Mouse (Mus musculus) frontal cortex, adult 2 months (tissue): ENCODE measurements around the gene Slc22a17. TPM values are rescaled to one million over a fixed set of nuclear protein-coding genes. Genes with fewer than 3 reads are reported as not detected.
A peak's percentile ranks its signal among the peaks of the same experiment; 100 is the strongest.

ENCODE experiments used
- DNase-seq, 2 experiments: peaks; one replicate each; pipeline ENCODE4 v3.0.0; 2022; ENCODE audit warnings: low spot score in 1 of 2; ENCODE audit errors: extremely low spot score in 1 of 2
- polyA plus RNA-seq: library from polyadenylated mRNA; depleted of rRNA; stranded (reverse); fragments of >200 nt; gene quantifications from 2 replicates; pipeline ENCODE4 v1.2.3, GENCODE M21; 2012

Gene Slc22a17
- polyA plus RNA-seq, 1 experiment = 744 TPM

- DNase-seq = peak in 1 of 2 experiments; percentile 76
These were observed 26.7 kb upstream of the Slc22a17 start for GRCm38 (mm10) chr14:54939434-54940175.

DNA sequence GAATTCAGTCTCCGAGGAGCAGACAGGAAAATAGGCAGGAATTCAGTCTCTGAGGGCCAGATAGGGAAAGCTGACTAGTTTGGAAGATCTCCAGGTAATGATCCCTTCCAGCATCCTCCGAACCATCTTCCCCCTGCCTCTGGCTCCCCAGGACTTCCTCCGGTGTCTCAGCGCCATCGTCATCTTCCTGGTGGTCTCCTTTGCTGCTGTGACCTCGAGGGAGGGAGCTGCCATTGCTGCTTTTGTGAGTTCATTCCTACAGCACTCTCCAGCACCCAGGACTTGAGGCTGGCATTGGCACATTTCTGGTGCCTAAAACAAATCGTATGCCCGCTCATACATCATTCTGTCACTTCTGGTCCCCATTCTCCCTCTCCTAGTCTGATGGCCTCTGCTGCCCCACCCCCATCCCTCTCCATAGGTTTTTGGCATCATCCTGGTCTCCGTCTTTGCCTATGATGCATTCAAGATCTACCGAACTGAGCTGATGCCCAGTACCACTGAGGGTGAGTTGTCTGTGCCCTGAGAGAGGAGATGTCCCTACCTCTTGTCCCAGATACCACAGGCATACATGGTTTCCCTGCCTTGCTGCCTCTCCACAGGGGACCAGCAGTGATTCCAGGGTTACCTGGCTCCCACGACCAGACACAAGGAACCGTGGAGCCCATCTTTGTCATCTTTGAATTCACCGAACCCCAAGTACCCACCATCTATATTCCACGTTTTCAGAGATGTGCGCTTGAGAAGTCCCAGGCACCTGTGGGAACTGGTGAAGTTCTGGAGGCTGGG, 25.7 kb upstream of the Slc22a17 start:
- no peak for DNase-seq

- DNase-seq = no peak
These were observed 24.6 kb upstream of the Slc22a17 start for GRCm38 (mm10) chr14:54937361-54938182.

GRCm38 (mm10) chr14:54936831-54937160, 23.9 kb upstream of the Slc22a17 start:
- DNase-seq = no peak

GRCm38 (mm10) chr14:54935904-54936830, 23.2 kb upstream of the Slc22a17 start, which contains the start of gene Cmtm5:
TSS of gene Cmtm5 (plus strand) at chr14:54936261.
- peak; percentile 71 to 77 for DNase-seq

DNA sequence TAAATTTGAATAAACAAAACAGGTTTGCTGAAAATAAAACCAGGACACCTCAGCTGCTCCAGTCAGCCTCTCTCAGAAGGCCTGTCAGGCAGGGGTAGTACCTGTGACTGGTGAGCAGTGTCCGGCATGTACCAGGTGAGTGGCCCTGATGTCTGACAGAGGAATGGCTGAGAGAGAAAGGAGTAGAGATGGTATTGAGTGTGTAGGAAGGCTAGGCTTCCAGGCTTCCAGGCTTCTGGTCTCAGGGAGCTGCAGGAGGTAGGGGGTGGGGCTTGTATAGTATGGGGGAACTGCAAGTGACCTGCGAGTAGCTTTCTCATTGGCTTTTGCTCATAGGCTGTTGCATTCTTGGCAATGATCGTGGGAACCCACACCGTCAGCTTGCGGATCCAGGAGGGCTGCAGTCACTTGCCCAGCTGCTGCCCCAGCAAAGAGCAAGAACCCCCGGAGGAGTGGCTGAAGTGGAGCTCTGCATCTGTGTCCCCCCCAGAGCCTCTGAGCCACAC, 19.8 kb upstream of the Slc22a17 start, which contains the start of gene Il25:
Il25 (plus strand) TSS at position 51 of the 506 bp plus-strand sequence.
- no peak for DNase-seq

GRCm38 (mm10) chr14:54930431-54930830, 17.5 kb upstream of the Slc22a17 start:
- DNase-seq = no peak

- DNase-seq = no peak
These were observed 16.9 kb upstream of the Slc22a17 start for GRCm38 (mm10) chr14:54929801-54930200.

DNA sequence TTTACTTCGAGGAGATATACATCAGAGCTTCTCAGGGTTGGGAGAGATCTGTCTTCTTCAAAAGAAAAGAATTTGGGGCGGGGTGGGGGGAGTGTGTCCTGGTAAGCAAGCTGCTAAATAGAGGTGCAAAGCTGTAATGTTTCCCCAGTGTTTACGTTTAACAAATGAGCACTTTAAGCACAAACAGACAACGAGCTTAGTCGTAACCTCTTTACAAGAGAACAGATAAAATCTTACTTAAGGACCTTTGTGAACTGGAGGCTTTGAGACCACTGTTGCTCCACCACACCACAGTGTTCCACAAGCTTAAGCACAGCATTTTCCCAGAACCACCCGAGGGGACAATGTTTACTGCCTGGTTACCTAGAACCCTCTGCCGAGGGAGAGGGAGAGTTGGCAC, 14.4 kb upstream of the Slc22a17 start:
- DNase-seq = no peak

GRCm38 (mm10) chr14:54926401-54927158, 13.6 kb upstream of the Slc22a17 start:
- no peak for DNase-seq

DNA sequence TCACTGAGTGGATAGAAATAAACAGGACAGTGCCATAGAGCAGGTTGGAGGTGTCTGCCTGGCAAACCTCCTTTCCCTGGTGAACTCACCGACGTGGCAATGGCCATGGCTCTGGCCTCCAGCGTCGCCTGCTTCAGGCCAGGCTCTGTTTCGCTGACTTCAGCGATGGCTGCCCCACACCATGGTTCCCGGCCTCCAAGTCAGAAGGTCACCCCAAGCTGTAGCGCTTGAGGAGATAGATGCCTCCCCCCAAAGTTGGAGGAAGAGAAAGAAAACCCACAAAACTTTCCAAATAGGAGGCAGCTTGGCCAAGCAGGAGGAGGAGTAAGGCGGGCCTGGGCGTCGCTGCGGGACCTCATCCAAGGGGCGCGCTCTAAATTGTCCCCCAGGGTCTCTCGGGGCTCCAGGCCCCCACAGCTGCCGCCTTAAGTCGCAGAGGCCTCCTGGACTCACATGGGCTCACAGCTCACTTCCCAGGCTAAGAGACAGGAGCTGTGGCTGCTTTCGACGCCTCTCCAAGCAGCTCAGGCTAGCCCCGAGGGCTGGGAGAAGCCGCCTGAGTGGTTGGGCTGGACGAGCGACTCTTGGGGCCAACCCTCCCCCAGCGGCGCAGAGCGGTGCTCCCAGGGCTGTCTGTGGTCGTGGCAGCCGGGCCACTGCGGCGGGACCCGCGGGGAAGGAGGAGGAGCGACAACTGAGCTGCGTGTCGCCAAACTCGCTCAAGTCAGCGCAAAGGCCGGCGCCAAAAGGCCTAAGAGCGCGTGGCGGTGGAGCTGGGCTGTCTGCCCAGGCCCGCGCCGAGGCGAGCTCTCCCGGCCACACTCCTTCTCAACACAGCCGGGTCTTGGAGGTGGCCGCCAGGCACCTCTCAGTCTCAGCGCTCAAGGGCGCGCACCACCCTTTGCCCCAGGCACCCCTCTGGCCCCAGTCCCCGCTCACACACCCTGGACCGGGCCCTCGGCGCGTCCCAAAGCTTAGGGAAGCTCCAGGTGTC, 12.7 kb upstream of the Slc22a17 start, which contains the start of gene Efs:
Efs (minus strand) TSS at position 778 of the 994 bp plus-strand sequence.
- DNase-seq = no peak

DNA sequence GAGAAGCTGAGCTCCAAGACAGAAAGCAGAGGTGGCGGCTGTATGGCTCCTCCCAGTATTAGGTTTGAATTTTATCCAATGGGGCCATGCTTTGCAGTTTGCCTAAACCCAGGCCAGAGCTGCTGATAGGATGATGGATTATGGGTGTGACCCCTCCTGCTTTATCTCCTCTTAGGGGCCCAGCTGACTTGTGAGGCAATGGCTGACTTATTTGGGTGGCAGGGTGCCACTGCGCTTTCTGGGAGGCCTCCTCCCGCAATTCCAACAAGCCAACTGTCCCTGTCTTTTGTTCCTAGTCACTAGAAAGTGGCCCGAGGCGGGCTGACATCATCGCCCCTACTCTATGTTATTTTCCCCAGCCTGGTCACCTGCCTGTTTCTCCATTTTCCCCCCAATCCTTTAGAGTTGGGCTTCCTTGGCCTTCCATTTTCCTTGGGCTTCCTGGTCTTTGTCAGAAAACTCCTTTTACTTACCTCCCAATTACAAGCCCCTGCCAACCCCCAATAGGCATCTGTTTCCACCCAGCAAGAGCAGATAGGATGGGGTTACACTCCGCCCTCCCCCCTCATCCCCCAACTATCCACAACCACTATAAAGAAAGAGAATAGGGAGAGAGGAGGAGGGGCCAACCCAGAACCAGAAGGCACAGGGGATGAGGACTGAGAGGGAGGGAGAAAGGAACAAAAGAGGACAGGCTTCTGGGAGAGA, 11.9 kb upstream of the Slc22a17 start:
- no peak for DNase-seq

- no peak for DNase-seq
These were observed 7.2 kb upstream of the Slc22a17 start for GRCm38 (mm10) chr14:54920076-54920685.

GRCm38 (mm10) chr14:54913343-54913742, 411 bp upstream of the Slc22a17 start:
- DNase-seq = no peak

DNA sequence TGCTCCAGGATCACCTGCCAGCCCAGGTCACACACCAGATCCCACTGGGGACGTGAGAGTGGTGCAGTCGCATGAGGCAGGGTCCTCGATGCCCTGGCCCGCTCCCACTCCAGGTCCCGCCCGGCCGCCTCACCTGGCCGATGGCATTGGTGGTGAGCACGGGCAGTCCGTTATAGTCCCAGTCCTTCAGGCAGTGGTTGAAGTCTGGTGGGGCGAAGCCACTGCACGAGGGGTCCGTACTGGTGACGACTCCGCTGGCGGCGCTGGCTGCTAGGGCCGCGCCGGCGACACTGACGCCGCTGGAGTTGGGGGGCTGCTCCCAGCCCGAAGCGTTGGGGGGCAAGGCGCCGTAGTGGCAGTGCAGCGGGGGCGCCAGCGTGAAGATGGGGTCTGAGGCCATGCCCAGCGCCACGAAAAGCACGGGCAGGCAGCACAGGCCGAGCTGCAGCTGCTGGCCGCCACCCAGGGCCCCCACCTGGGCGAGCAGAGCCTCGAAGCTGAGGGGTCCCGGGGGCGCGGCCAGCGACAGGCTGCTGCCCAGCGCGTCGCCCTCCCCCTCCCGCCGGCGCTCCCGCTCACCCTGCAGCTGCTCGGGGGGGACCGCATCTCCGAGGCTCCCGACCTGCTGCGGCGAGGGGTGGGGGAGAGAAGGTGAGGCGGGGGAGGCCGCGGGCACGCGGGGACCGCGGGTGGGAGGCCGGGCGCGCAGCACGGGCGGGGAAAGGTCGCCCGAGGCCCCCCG, 652 bp downstream of the Slc22a17 start:
- no peak for DNase-seq

- DNase-seq = no peak
These were observed 4.2 kb downstream of the Slc22a17 start for GRCm38 (mm10) chr14:54908682-54909081.
